Mouse (Mus musculus): Measurements from ENCODE around the gene Taar7a. TPM values are rescaled to one million over a fixed set of nuclear protein-coding genes. Genes with fewer than 3 reads are reported as not detected.

The Taar7a gene
- total RNA-seq, 1 experiment = not detected

GRCm38 (mm10) chr10:24026922-24027321 lies 33.6 kb upstream of the Taar7a start, which contains the start of gene Taar7d:
TSS of gene Taar7d (plus strand) at chr10:24027222.
- Histone ChIP-seq H3K4me3 (ENCODE audit: insufficient read depth in 1 of 2, low read depth in 1 of 2, low read length in 2 of 2, poor library complexity in 1 of 2, severe bottlenecking in 1 of 2) (no peak within 1 kb of the TSS), H3K9ac (ENCODE audit: insufficient read depth, low read depth, low read length, poor library complexity, severe bottlenecking) (no peak within 1 kb of the TSS), H3K27ac (ENCODE audit: insufficient read depth, low read depth, low read length, poor library complexity, severe bottlenecking) (no peak within 1 kb of the TSS), H3K9me3 (ENCODE audit: control insufficient read depth, insufficient read depth, low read depth, low read length) (peaks cover 3% of the 10 kb centered on the region; the same call in 1 of the 2 replicates), H3K4me1 (ENCODE audit: control insufficient read depth in 2 of 2, insufficient read depth in 2 of 2, low read length in 2 of 2, poor library complexity in 1 of 2) (no peaks in the 10 kb centered on the region), H3K36me3 (ENCODE audit: control insufficient read depth, insufficient read depth, low read length, poor library complexity, severe bottlenecking) (no peaks in the 10 kb centered on the region)
- TF ChIP-seq ZNF384 (IDR thresholded peaks at IDR 0.05; ENCODE audit: low read depth, low read length) (no peak), CHD2 (IDR thresholded peaks at IDR 0.05; ENCODE audit: low read depth, low read length) (no peak), ZC3H11A (IDR thresholded peaks at IDR 0.05; ENCODE audit: borderline replicate concordance, low read depth, low read length) (no peak), MAFK (IDR thresholded peaks at IDR 0.05; ENCODE audit: insufficient read depth, low read depth, low read length) (no peak), HCFC1 (IDR thresholded peaks at IDR 0.05; ENCODE audit: borderline replicate concordance, insufficient read depth, low read length) (no peak)
- in situ Hi-C loops (cut with MboI; ENCODE audit: low sequenced_read_pairs in 2 of 2, unreplicated experiment in 2 of 2) = no loop called here
- no peak for DNase-seq (ENCODE audit: low read depth, low spot score)

GRCm38 (mm10) chr10:24008143-24008542 lies 14.9 kb upstream of the Taar7a start:
- Histone ChIP-seq H3K9ac (ENCODE audit: insufficient read depth, low read depth, low read length, poor library complexity, severe bottlenecking) (no peak overlapping the region), H3K4me1 (ENCODE audit: control insufficient read depth in 2 of 2, insufficient read depth in 2 of 2, low read length in 2 of 2, poor library complexity in 1 of 2) (no peaks in the 10 kb centered on the region), H3K27ac (ENCODE audit: insufficient read depth, low read depth, low read length, poor library complexity, severe bottlenecking) (no peak overlapping the region), H3K4me3 (ENCODE audit: insufficient read depth in 1 of 2, low read depth in 1 of 2, low read length in 2 of 2, poor library complexity in 1 of 2, severe bottlenecking in 1 of 2) (no peak overlapping the region), H3K36me3 (ENCODE audit: control insufficient read depth, insufficient read depth, low read length, poor library complexity, severe bottlenecking) (no peaks in the 10 kb centered on the region), H3K9me3 (ENCODE audit: control insufficient read depth, insufficient read depth, low read depth, low read length) (no peaks in the 10 kb centered on the region)
- in situ Hi-C loops (cut with MboI; ENCODE audit: low sequenced_read_pairs in 2 of 2, unreplicated experiment in 2 of 2) = no loop called here
- no peak for TF ChIP-seq ZC3H11A (IDR thresholded peaks at IDR 0.05; ENCODE audit: borderline replicate concordance, low read depth, low read length)
- TF ChIP-seq HCFC1 (IDR thresholded peaks at IDR 0.05; ENCODE audit: borderline replicate concordance, insufficient read depth, low read length) = no peak
- no peak for TF ChIP-seq MAFK (IDR thresholded peaks at IDR 0.05; ENCODE audit: insufficient read depth, low read depth, low read length)
- TF ChIP-seq CHD2 (IDR thresholded peaks at IDR 0.05; ENCODE audit: low read depth, low read length) = no peak
- DNase-seq (ENCODE audit: low read depth, low spot score) = no peak

GRCm38 (mm10) chr10:24007034-24007433 lies 13.8 kb upstream of the Taar7a start:
- DNase-seq (ENCODE audit: low read depth, low spot score) = no peak
- TF ChIP-seq MAFK (IDR thresholded peaks at IDR 0.05; ENCODE audit: insufficient read depth, low read depth, low read length) = no peak
- TF ChIP-seq CHD2 (IDR thresholded peaks at IDR 0.05; ENCODE audit: low read depth, low read length) = no peak
- TF ChIP-seq ZC3H11A (IDR thresholded peaks at IDR 0.05; ENCODE audit: borderline replicate concordance, low read depth, low read length) = no peak
- Histone ChIP-seq H3K4me3 (ENCODE audit: insufficient read depth in 1 of 2, low read depth in 1 of 2, low read length in 2 of 2, poor library complexity in 1 of 2, severe bottlenecking in 1 of 2) (no peak overlapping the region), H3K27ac (ENCODE audit: insufficient read depth, low read depth, low read length, poor library complexity, severe bottlenecking) (no peak overlapping the region), H3K4me1 (ENCODE audit: control insufficient read depth in 2 of 2, insufficient read depth in 2 of 2, low read length in 2 of 2, poor library complexity in 1 of 2) (no peaks in the 10 kb centered on the region), H3K9ac (ENCODE audit: insufficient read depth, low read depth, low read length, poor library complexity, severe bottlenecking) (no peak overlapping the region), H3K9me3 (ENCODE audit: control insufficient read depth, insufficient read depth, low read depth, low read length) (no peaks in the 10 kb centered on the region), H3K36me3 (ENCODE audit: control insufficient read depth, insufficient read depth, low read length, poor library complexity, severe bottlenecking) (no peaks in the 10 kb centered on the region)
- in situ Hi-C loops (cut with MboI; ENCODE audit: low sequenced_read_pairs in 2 of 2, unreplicated experiment in 2 of 2) = no loop called here

GRCm38 (mm10) chr10:24006442-24006841 lies 13.2 kb upstream of the Taar7a start:
- in situ Hi-C loops (cut with MboI; ENCODE audit: low sequenced_read_pairs in 2 of 2, unreplicated experiment in 2 of 2) = no loop called here
- Histone ChIP-seq H3K4me3 (ENCODE audit: insufficient read depth in 1 of 2, low read depth in 1 of 2, low read length in 2 of 2, poor library complexity in 1 of 2, severe bottlenecking in 1 of 2) (no peak overlapping the region), H3K36me3 (ENCODE audit: control insufficient read depth, insufficient read depth, low read length, poor library complexity, severe bottlenecking) (no peaks in the 10 kb centered on the region), H3K9me3 (ENCODE audit: control insufficient read depth, insufficient read depth, low read depth, low read length) (no peaks in the 10 kb centered on the region), H3K4me1 (ENCODE audit: control insufficient read depth in 2 of 2, insufficient read depth in 2 of 2, low read length in 2 of 2, poor library complexity in 1 of 2) (no peaks in the 10 kb centered on the region), H3K9ac (ENCODE audit: insufficient read depth, low read depth, low read length, poor library complexity, severe bottlenecking) (no peak overlapping the region), H3K27ac (ENCODE audit: insufficient read depth, low read depth, low read length, poor library complexity, severe bottlenecking) (no peak overlapping the region)
- no peak for DNase-seq (ENCODE audit: low read depth, low spot score)
- no peak for TF ChIP-seq ZC3H11A (IDR thresholded peaks at IDR 0.05; ENCODE audit: borderline replicate concordance, low read depth, low read length)
- TF ChIP-seq CHD2 (IDR thresholded peaks at IDR 0.05; ENCODE audit: low read depth, low read length) = no peak
- TF ChIP-seq HCFC1 (IDR thresholded peaks at IDR 0.05; ENCODE audit: borderline replicate concordance, insufficient read depth, low read length) = no peak
- no peak for TF ChIP-seq MAFK (IDR thresholded peaks at IDR 0.05; ENCODE audit: insufficient read depth, low read depth, low read length)
- no peak for TF ChIP-seq ZNF384 (IDR thresholded peaks at IDR 0.05; ENCODE audit: low read depth, low read length)

GRCm38 (mm10) chr10:23999639-24000038 lies 6.4 kb upstream of the Taar7a start, which contains the start of gene Taar7b:
TSS of gene Taar7b (plus strand) at chr10:23999939.
- in situ Hi-C loops (cut with MboI; ENCODE audit: low sequenced_read_pairs in 2 of 2, unreplicated experiment in 2 of 2) = no loop called here

More at GRCm38 (mm10) chr10:23999639-24000038, 6.4 kb upstream of the Taar7a start, which contains the start of gene Taar7b:
- no peak for TF ChIP-seq ZC3H11A (IDR thresholded peaks at IDR 0.05; ENCODE audit: borderline replicate concordance, low read depth, low read length)
- TF ChIP-seq HCFC1 (IDR thresholded peaks at IDR 0.05; ENCODE audit: borderline replicate concordance, insufficient read depth, low read length) = no peak
- no peak for TF ChIP-seq MAFK (IDR thresholded peaks at IDR 0.05; ENCODE audit: insufficient read depth, low read depth, low read length)
- TF ChIP-seq ZNF384 (IDR thresholded peaks at IDR 0.05; ENCODE audit: low read depth, low read length) = no peak
- no peak for TF ChIP-seq CHD2 (IDR thresholded peaks at IDR 0.05; ENCODE audit: low read depth, low read length)
- no peak within 1 kb of the TSS for H3K9ac ChIP-seq (ENCODE audit: insufficient read depth, low read depth, low read length, poor library complexity, severe bottlenecking)
- H3K27ac ChIP-seq (ENCODE audit: insufficient read depth, low read depth, low read length, poor library complexity, severe bottlenecking) = no peak within 1 kb of the TSS
- no peak within 1 kb of the TSS for H3K4me3 ChIP-seq (ENCODE audit: insufficient read depth in 1 of 2, low read depth in 1 of 2, low read length in 2 of 2, poor library complexity in 1 of 2, severe bottlenecking in 1 of 2)
- no peaks in the 10 kb centered on the region for H3K4me1 ChIP-seq (ENCODE audit: control insufficient read depth in 2 of 2, insufficient read depth in 2 of 2, low read length in 2 of 2, poor library complexity in 1 of 2)
- DNase-seq (ENCODE audit: low read depth, low spot score) = no peak
- H3K36me3 ChIP-seq (ENCODE audit: control insufficient read depth, insufficient read depth, low read length, poor library complexity, severe bottlenecking) = no peaks in the 10 kb centered on the region
- no peaks in the 10 kb centered on the region for H3K9me3 ChIP-seq (ENCODE audit: control insufficient read depth, insufficient read depth, low read depth, low read length)
